Mouse (Mus musculus): ENCODE measurements around the gene Trim17. TPM values are rescaled to one million over a fixed set of nuclear protein-coding genes. Genes with fewer than 3 reads are reported as not detected.

The Trim17 gene
- polyA plus RNA-seq, 1 experiment, result 2.5 TPM

DNA sequence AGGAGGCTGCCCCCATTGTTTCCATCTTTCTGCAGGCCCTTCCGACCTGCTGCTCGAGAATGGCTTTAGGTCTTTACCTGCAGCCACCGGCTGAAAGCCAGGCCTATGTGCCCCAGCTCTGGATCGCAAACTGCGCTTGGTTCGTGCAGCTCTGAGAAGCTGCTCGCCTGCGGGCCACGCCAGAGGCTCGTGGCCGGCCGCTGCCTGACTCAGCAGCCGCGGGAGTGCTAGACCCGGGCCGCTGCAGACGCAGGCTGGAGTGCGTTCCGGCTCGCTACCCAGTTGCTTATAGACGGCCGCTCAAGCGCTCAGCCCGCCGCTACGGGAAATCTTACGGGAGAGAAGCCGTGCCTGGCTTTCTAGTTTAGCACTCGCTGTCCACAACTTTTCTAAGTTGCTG, 22.7 kb downstream of the Trim17 start:
- no peak for TF ChIP-seq GATA1 (IDR thresholded peaks at IDR 0.05; ENCODE audit: low read length)

DNA sequence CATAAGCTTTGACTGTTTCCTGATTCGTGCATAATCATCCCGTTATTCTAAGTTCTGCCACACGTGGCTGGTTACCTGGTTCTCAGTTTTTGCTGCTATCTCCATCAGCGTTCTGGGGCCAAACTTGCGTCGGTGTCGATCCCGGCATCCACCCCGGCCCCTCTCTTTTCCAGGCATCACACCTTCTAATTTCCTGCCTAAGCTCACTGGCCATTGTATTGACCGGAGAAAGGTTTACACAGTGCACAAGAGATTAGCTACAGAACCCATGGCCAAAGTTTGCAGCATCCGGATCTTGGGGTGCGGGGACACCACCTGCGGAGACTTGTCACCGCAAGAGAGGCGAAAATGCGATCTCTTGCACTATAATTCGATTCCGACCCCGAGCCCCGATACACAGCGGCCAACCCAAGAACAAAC, 23.1 kb downstream of the Trim17 start:
- no peak for TF ChIP-seq GATA1 (IDR thresholded peaks at IDR 0.05; ENCODE audit: low read length)

DNA sequence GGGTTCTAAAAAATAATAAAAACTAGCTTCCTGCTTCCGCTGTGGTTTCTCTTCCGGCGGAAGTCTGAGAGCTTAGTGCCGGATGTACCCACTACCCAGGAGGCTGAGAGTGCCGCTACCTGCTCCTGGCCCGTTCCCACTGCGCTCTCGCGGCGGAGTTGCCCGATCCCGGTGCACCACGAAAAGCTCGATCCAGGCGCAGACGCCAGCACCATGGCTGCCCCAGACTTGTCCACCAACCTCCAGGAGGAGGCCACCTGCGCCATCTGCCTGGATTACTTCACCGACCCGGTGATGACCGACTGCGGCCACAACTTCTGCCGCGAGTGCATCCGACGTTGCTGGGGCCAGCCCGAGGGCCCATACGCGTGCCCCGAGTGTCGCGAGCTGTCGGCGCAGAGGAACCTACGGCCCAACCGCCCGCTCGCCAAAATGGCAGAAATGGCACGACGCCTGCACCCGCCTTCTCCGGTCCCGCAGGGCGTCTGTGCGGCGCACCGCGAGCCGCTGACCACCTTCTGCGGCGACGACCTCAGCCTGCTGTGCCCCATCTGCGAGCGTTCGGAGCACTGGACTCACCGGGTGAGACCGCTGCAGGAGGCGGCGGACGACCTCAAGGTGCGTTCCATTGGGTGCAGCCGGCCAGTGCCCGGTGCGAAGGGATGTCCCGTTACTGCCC, 23.7 kb downstream of the Trim17 start, which contains the start of gene Trim11:
Gene Trim11, plus strand, starts transcription at position 67 of the 679 bp plus-strand sequence.
- no peak for TF ChIP-seq GATA1 (IDR thresholded peaks at IDR 0.05; ENCODE audit: low read length)

DNA sequence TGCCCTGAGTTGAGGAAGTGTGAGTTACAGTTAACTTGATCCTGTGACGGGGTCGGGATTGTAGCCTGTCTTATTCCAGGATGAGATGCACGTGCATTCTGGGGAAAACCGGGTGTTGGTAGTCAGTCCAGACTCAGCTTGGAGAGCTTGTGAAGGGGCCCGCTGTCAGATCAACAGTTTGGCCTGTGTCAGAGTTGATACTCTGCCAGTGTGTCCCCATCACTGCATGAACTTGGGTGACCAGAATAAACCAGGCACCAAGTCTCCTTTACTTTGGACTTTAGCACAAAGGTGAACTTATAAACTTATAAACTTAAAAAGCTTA, 24.2 kb downstream of the Trim17 start:
- TF ChIP-seq GATA1 (IDR thresholded peaks at IDR 0.05; ENCODE audit: low read length), result no peak

DNA sequence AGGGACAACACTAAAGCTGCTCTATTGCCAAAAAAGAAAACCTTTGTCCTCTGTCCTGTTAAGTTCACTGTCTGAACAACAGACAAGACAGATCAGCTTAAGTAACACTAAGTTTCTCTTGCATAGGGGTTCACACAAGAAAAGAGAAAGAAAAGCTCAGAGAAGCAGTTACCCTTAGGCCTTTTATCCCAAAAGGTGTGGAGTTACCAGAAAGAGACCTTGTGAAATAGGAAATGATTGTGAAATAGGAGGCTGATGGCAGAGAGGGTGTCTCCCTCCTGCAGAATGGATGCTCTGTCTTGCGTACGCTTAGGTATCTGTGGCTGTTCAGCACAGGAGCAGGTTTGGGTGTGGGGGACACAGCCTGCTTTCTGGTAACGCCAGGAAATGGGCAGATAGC, 24.7 kb downstream of the Trim17 start:
- TF ChIP-seq GATA1 (IDR thresholded peaks at IDR 0.05; ENCODE audit: low read length), result no peak

DNA sequence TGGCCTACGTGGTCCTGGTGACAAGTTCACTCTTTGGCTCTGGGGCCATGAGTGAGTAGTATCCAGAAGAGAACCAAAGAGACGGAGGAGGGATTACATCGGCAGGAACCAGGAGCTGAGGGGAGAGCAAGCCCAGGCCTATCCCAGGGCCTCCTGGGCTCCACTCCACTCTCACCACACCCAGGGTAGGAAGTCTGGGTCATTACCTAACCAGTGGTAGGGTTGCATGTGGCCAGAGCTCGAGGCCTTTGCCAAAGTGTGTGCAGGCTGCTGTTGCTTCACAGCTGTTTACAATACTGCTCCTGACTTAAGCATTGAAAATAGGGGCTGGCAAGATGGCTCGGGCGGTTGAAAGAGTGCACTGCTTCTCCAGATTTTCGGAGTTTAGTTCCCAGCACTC, 25.2 kb downstream of the Trim17 start:
- no peak for TF ChIP-seq GATA1 (IDR thresholded peaks at IDR 0.05; ENCODE audit: low read length)

DNA sequence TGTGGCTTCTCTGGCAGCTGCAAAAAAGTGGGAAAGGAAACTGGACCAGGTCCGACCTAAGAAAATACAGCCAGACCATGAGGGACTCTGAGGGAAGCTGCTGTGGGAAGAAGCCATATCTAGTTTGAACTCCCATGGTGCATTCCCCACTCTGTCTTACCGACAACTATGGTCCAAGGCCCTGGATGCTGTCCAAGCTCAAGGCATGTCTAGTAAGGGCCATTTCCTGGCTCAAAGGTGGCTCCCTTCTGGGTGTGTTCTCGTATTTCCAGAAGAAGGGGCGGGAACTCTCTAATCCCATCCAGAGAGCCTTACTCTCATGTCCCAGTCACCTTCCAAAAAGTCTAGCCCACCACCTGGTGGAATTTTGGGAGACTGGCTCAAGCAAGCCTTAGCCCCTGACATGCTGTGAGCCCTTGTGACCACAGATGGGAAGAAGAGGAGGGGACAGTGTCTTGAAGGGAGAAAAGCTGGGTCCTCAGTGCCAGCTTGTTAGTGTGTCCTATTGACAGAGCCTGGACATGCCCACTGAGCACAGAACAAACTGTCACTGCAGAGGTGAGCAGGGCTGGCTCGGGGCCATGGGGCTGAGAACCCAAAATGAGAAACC, 26.0 kb downstream of the Trim17 start:
- no peak for TF ChIP-seq GATA1 (IDR thresholded peaks at IDR 0.05; ENCODE audit: low read length)

DNA sequence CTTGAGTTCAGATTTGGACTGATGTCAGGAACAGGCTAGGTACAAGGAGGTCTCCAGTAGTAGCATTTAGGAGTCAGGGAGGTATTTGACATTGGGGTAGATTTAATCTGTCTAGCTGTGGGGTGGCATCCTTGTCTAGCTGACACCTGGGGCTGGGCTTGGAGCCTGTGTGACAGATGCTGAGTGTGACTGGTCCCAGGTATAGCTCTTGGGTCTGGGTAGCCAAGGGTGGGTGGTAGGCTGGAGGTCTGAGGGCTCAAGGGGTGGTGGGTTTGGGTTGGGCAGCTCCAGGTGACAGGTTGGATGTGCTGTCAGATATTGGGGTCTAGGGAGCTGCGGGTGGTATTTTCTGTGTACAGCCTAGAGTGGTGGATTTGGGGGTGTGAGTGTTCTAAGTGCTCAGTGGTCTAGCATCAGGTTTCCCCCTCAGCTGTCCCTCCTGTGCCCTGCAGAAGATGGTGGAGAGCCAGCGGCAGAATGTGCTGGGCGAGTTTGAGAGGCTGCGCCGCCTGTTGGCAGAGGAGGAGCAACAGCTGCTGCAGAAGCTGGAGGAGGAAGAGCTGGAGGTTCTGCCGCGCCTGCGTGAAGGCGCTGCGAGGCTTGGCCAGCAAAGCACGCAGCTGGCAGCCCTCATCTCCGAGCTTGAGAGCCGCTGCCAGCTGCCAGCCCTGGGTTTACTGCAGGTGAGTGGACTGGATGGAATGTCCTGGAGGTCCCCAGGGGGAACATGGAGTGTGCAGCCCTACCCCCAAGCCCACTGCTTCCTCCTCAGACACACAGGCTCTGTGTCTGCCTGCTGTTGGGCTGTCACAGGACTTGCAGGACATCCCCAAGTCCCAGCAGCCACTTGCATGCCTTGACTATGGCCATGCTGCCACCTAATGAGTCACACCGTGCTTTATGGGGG, 27.3 kb downstream of the Trim17 start:
- no peak for TF ChIP-seq GATA1 (IDR thresholded peaks at IDR 0.05; ENCODE audit: low read length)

DNA sequence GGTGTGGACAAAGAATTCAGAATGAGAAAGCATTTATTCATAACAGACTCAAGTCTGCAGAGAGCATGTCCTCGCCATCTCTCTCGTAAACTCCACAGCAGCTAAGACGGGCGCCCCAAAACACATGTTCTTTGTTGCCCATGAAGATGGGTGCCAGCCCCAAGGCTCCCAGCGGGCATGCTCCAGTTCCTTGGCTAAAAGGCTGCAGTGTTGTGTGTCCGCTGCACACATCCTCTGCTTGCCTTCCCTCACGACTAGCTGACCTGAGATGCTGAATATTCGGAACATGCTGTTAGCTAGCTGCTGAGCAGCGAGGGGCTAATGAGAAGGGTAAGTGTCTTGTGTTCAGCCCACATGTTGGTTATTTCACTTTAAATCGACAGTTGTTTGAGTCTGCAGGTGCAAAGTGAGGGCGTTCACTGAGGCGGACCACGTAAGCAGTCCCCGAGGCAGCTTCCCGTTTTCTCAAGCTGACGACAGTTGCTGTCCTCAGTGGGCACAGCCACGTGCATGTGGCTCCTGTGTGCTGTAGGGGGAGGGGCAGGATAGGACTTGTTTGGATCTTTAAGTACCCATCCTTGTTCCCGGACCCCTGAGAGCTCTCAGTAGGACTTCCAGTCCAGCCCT, 28.1 kb downstream of the Trim17 start:
- no peak for TF ChIP-seq GATA1 (IDR thresholded peaks at IDR 0.05; ENCODE audit: low read length)

DNA sequence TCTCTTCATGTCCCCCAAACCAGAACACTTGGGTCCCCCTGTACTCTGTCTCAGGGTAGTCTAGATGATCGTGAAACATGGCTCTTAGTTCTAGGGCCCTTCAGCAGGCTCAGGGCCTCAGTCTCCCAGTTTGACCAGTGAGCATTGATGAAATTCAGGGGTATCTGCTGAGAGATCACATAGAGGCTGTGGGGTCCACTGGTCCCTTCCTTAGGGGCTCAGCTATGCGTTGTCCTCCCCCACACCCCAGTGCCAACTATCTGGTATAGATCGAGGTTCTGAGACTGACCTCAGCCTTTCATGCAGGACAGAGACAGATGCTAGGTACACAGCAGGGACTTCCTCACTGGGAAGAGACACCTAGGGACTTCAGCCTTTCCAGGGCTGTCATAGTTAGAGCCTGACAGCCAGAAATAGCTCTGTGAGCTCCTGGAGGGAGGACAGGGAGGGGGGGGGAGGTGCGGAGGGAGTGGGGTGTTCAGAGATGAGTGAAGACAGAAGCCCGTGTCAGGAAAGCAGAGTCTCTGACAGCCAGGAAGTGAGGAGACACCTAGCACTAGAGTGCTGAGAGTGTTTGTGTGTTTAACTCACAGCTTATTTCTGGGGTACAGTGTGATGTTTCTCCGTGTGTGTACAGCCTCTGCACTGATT, 29.3 kb downstream of the Trim17 start:
- no peak for TF ChIP-seq GATA1 (IDR thresholded peaks at IDR 0.05; ENCODE audit: low read length)

DNA sequence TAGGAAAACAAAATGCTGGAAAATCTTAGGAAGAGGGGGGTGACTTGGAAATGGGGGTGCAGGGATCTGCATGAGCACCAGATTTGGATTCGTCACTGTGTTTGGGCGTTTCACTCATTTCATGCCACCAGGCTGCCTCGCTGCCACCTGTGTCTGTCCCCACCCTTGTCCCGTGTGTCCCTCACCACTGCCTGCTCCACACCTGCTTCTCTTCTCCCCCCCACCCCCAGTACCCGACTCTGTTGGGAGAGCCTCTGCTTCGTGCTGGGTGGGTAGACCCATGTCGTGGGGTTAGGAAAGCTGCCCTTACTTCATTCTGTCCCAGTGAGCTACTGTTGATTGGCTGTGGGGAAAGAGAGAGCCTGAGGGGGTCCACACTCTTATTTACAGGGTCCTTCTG, 30.2 kb downstream of the Trim17 start:
- TF ChIP-seq GATA1 (IDR thresholded peaks at IDR 0.05; ENCODE audit: low read length), result no peak

DNA sequence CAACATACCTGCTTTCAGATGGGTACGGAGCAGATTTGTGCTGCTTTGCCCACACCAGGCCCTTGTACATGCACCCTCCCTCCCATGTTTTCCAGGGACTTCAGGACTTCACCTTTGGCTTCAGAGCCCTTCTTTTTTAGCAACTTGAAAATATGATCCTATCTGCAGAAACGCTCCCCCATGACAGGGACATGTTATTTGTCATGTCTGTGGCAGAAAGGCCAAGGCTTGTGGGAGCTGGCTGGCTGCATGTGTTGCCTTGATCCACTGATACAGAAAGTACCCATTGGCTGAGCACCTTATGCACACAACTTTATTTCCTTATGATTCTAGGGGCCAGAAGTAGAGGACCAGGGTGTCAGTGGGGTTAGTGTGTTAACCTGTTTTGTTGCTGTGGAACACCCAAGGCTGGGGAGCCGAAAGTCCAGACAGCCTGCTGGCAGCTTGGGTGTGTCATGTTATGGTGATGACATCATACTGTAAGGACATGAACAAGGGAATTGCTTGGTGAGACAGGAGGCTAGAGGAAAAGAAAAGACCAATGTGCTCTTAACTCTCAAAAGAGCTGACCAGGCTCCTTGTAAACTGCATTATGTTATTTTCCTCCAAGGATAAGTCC, 30.9 kb downstream of the Trim17 start:
- no peak for TF ChIP-seq GATA1 (IDR thresholded peaks at IDR 0.05; ENCODE audit: low read length)

DNA sequence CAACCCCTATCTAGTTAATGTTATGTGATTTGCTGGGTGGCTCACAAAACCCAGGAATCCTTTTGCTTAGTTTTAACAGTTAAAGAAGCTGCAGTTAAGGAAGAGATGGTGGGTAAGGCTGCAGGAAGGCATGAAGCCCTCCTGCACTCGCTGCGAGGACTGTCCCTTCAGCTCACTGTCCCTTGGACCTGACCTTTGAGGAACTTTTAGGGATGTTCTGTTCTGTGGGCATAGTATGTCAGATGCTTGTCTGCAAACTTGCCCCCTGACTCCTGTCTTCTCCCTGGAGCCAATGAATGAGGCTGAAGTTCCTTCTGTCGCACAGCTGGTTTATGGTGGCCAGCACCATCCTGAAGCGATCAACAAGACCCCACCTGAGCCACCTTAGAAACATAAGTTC, 34.7 kb downstream of the Trim17 start:
- TF ChIP-seq GATA1 (IDR thresholded peaks at IDR 0.05; ENCODE audit: low read length), result no peak

DNA sequence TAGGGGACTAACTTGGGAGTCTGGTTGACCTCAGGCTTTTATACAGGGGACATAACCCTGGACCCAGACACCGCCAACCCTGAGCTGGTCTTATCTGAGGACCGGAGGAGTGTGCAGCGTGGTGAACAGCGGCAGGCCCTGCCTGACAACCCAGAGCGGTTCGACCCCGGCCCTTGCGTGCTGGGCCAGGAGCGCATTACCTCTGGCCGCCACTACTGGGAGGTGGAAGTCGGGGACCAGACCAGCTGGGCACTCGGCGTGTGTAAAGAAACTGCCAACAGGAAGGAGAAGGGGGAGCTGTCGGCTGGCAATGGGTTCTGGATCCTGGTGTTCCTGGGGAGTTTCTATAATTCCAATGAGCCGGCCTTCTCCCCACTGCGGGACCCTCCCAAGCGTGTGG, 35.7 kb downstream of the Trim17 start:
- TF ChIP-seq GATA1 (IDR thresholded peaks at IDR 0.05; ENCODE audit: low read length), result no peak

DNA sequence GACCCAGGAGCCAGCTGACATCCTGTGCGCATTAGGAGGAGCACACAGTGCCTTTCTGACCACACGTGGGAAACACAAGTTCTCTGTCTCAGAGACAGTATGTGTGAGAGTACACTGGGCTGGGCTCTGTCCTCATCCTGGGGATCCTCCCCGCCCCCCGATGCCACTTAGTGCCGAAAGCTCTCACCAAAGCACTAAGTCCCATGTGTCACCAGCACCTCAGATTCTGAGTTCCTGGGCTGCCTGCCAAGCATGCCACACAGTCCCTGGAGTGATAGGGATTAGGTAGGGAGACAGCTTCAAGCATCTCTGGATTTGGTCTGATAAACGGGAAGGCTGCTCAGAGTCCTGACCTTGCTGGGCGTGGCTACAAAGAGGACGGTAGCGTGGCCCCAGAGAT, 36.3 kb downstream of the Trim17 start:
- no peak for TF ChIP-seq GATA1 (IDR thresholded peaks at IDR 0.05; ENCODE audit: low read length)
